ENCODE assay signal across 8 mouse cellular contexts in the genomic region with DNA sequence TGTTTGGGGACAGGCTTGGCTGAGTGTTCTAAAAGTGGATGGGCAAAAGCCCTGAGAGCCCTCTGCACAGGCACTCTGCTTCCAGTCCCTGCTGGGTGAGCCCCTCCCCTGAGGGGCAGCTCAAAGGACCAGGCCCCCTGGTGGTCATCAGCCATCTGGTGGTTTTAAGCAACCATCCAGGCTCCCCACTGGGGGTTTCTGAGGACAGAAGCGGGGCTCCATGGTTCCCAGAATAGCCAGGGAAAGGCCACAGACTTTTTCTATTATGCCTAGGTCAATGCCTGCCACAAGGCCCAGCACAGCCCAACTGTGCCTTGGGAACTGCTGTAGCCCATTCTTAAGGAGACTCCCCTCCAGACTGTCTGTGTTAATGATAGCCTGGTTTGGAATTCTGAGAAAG.
DNase-seq lines count a peak whose midpoint lies in the region; ATAC-seq lines count a peak whose summit lies in the region.

No protein-coding gene starts in this region.

- no peaks in the 10 kb centered on the region for H3K9me3 ChIP-seq in hindbrain, embryonic 14.5 days (ENCODE audit: control insufficient read depth, low read length)

- peak; percentile 66 for ATAC-seq in hindbrain, embryonic 14.5 days (ENCODE audit: low FRiP score)

- DNase-seq in right cerebral cortex, postnatal 10 days (ENCODE audit: low spot score in 2 of 2) = peak; percentile 54 to 64
- DNase-seq in right cerebral cortex, adult 2 months (ENCODE audit: low spot score in 2 of 2) = no peak
- peak; percentile 74 for DNase-seq in embryo, embryonic 10 days (ENCODE audit: low spot score)
- DNase-seq in hindbrain, embryonic 14.5 days (ENCODE audit: low spot score) = no peak
- DNase-seq in retina, embryonic 14.5 days (ENCODE audit: low spot score) = peak; percentile 80
- no peak for DNase-seq in spleen, postnatal 36 days (ENCODE audit: low spot score in 2 of 2)
- DNase-seq in urinary bladder, postnatal 25 days (ENCODE audit: low spot score) = no peak
- no peak for DNase-seq in heart, adult 18-20 months

- no peaks in the 10 kb centered on the region for H3K27me3 ChIP-seq in hindbrain, embryonic 14.5 days (ENCODE audit: control insufficient read depth, insufficient read depth, low read length)

- H3K27ac ChIP-seq in hindbrain, embryonic 14.5 days = peak overlapping the region; percentile 5; the same call in 1 of the 2 replicates

- WGBS in hindbrain, embryonic 14.5 days = 32% methylated on average over 1 of the region's 1 CpGs

- H3K36me3 ChIP-seq in hindbrain, embryonic 14.5 days (replicated peaks; ENCODE audit: control insufficient read depth, insufficient read depth) = no peaks in the 10 kb centered on the region

- no peak overlapping the region for H3K4me3 ChIP-seq in hindbrain, embryonic 14.5 days (replicated peaks; ENCODE audit: low read length)

- peaks cover 45% of the 10 kb centered on the region for H3K4me1 ChIP-seq in hindbrain, embryonic 14.5 days (replicated peaks; ENCODE audit: control insufficient read depth, insufficient read depth, low read length)

- H3K4me2 ChIP-seq in hindbrain, embryonic 14.5 days (replicated peaks) = no peak overlapping the region

- H3K9ac ChIP-seq in hindbrain, embryonic 14.5 days = no peak overlapping the region

Comparison
In these comparisons a context has a peak if more than half of its experiments do, and no peak if none do; other contexts are left out.
1. DNase-seq: peak in right cerebral cortex, postnatal 10 days (2 of 2), embryo, embryonic 10 days (single experiment) and retina, embryonic 14.5 days (single experiment); none in right cerebral cortex, adult 2 months (0 of 2), hindbrain, embryonic 14.5 days (single experiment), spleen, postnatal 36 days (0 of 2), urinary bladder, postnatal 25 days (single experiment) and heart, adult 18-20 months (0 of 2).